Mouse (Mus musculus) stomach, embryonic 14.5 days (tissue): ENCODE results near the gene Ctnna2. TPM values are rescaled to one million over a fixed set of nuclear protein-coding genes. Genes with fewer than 3 reads are reported as not detected.

Experiments
- ATAC-seq: fragments of 200-750 bp; cut with Nextera tagmentation; 2 replicates; pipeline ENCODE4 v1.8.0; 2017; ENCODE audit warnings: low read depth, moderate TSS enrichment; ENCODE audit not compliant: insufficient number of reproducible peaks, insufficient read depth, low FRiP score
- H3K27ac ChIP-seq: fragments of 300-500 bp; sonication (generic); 2 replicates; pipeline ENCODE4 v1.5.1; 2014; ENCODE audit warnings: mild to moderate bottlenecking, low read length, moderate library complexity, mixed read lengths
- H3K27me3 ChIP-seq: fragments of 300-500 bp; sonication (generic); 2 replicates; pipeline ENCODE4 v1.6.1; 2014; ENCODE audit warnings: low read length, control low read depth, mixed read lengths; ENCODE audit not compliant: control insufficient read depth, insufficient read depth
- H3K36me3 ChIP-seq: fragments of 300-500 bp; sonication (generic); 2 replicates; pipeline ENCODE4 v1.6.1; 2014; ENCODE audit warnings: mild to moderate bottlenecking, control low read depth, low read length, moderate library complexity, mixed read lengths; ENCODE audit not compliant: control insufficient read depth, insufficient read depth
- H3K4me1 ChIP-seq: fragments of 300-500 bp; sonication (generic); 2 replicates; pipeline ENCODE4 v1.6.1; 2014; ENCODE audit warnings: low read length, control low read depth, mixed read lengths; ENCODE audit not compliant: control insufficient read depth, insufficient read depth
- H3K4me2 ChIP-seq: fragments of 300-500 bp; sonication (generic); replicated peaks from 2 replicates; pipeline ENCODE4 v1.6.1; 2014; ENCODE audit warnings: low read depth, low read length, control low read depth
- H3K4me3 ChIP-seq: fragments of 300-500 bp; sonication (generic); 2 replicates; pipeline ENCODE4 v1.5.1; 2014; ENCODE audit warnings: low read depth, low read length, control low read depth
- H3K9ac ChIP-seq: fragments of 300-500 bp; sonication (generic); replicated peaks from 2 replicates; pipeline ENCODE4 v1.6.1; 2014; ENCODE audit warnings: low read depth, mild to moderate bottlenecking, control low read depth, low read length, moderate library complexity, mixed read lengths
- H3K9me3 ChIP-seq: fragments of 300-500 bp; sonication (generic); 2 replicates; pipeline ENCODE4 v1.6.1; 2016; ENCODE audit warnings: low read depth, low read length, control low read depth; ENCODE audit not compliant: control insufficient read depth
- WGBS: fragments of 180-500 bp; shearing (Covaris S2); extraction: QIAGEN DNeasy Blood & Tissue Kit; methylation state at CpG from one replicate; pipeline ENCODE4 v1.1.7; 2014; 5-methylcytosine and 5-hydroxymethylcytosine counted together
- polyA plus RNA-seq: library from polyadenylated mRNA; unstranded; fragments of >200 nt; fragmentation: Nextera tagmentation; extraction: Ambion mirVana; gene quantifications from 2 replicates; pipeline ENCODE4 v1.2.1, GENCODE M21; 2014

Gene Ctnna2
- polyA plus RNA-seq, 1 experiment from 2014 or later = 9.3 TPM

- Histone ChIP-seq H3K27me3 (no peaks in the 10 kb centered on the region), H3K36me3 (no peaks in the 10 kb centered on the region), H3K4me2 (no peak overlapping the region), H3K27ac (no peak overlapping the region), H3K9me3 (no peaks in the 10 kb centered on the region), H3K9ac (no peak overlapping the region), H3K4me1 (no peaks in the 10 kb centered on the region), H3K4me3 (no peak overlapping the region)
- ATAC-seq = no peak
- 92% methylated on average over 3 of the region's 3 CpGs for WGBS
Measured at GRCm38 (mm10) chr6:77306796-77307195, 672.7 kb downstream of the Ctnna2 start.

- no peak overlapping the region for H3K27ac ChIP-seq
- H3K4me3 ChIP-seq = no peak overlapping the region
- H3K36me3 ChIP-seq = no peaks in the 10 kb centered on the region
- H3K27me3 ChIP-seq = no peaks in the 10 kb centered on the region
- no peak overlapping the region for H3K9ac ChIP-seq
- ATAC-seq = no peak
- WGBS = 55% methylated on average over 1 of the region's 1 CpGs
- H3K9me3 ChIP-seq = no peaks in the 10 kb centered on the region
- no peaks in the 10 kb centered on the region for H3K4me1 ChIP-seq
- no peak overlapping the region for H3K4me2 ChIP-seq
Measured at GRCm38 (mm10) chr6:77301305-77301704, 678.2 kb downstream of the Ctnna2 start.

GRCm38 (mm10) chr6:77291415-77291814 lies 688.1 kb downstream of the Ctnna2 start:
- Histone ChIP-seq H3K9me3 (no peaks in the 10 kb centered on the region), H3K4me3 (no peak overlapping the region), H3K36me3 (no peaks in the 10 kb centered on the region), H3K4me2 (no peak overlapping the region), H3K27ac (no peak overlapping the region), H3K4me1 (no peaks in the 10 kb centered on the region), H3K27me3 (no peaks in the 10 kb centered on the region), H3K9ac (no peak overlapping the region)
- ATAC-seq = no peak
- WGBS = 69% methylated on average over 6 of the region's 6 CpGs

GRCm38 (mm10) chr6:77288402-77288801 lies 691.1 kb downstream of the Ctnna2 start:
- no peaks in the 10 kb centered on the region for H3K27me3 ChIP-seq
- ATAC-seq = no peak
- no peak overlapping the region for H3K4me3 ChIP-seq
- H3K9ac ChIP-seq = no peak overlapping the region
- no peaks in the 10 kb centered on the region for H3K4me1 ChIP-seq
- no peak overlapping the region for H3K27ac ChIP-seq
- no peak overlapping the region for H3K4me2 ChIP-seq
- no peaks in the 10 kb centered on the region for H3K9me3 ChIP-seq
- no peaks in the 10 kb centered on the region for H3K36me3 ChIP-seq

- no peaks in the 10 kb centered on the region for H3K36me3 ChIP-seq
- H3K4me3 ChIP-seq = no peak overlapping the region
- no peaks in the 10 kb centered on the region for H3K4me1 ChIP-seq
- no peak overlapping the region for H3K4me2 ChIP-seq
- no peaks in the 10 kb centered on the region for H3K27me3 ChIP-seq
- whole genome bisulfite sequencing = 85% methylated on average over 5 of the region's 5 CpGs
- no peak for ATAC-seq
- H3K27ac ChIP-seq = no peak overlapping the region
- H3K9me3 ChIP-seq = no peaks in the 10 kb centered on the region
- no peak overlapping the region for H3K9ac ChIP-seq
Measured at GRCm38 (mm10) chr6:77286317-77286716, 693.2 kb downstream of the Ctnna2 start.

DNA sequence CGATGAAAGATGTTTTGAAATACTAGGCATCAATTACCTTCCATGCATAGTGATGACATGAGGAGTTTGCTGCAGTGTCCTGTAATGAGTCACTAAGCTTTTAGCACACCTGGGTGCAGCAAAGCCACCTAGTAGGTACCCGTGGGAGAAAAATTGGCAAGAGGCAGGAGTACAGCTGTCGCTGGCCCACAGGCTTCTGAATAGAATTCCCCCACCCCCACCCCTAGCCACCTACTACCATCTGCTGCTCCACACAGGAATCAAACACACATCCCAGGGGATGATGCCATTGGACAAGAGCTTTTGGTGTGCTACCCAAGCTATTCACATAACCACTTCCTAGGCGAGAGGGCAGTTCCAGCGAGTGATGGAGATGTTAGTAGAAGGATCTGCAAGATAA lies 700.7 kb downstream of the Ctnna2 start:
- Histone ChIP-seq H3K27ac (no peak overlapping the region), H3K4me3 (no peak overlapping the region), H3K27me3 (no peaks in the 10 kb centered on the region), H3K36me3 (no peaks in the 10 kb centered on the region), H3K9me3 (no peaks in the 10 kb centered on the region), H3K4me2 (no peak overlapping the region), H3K9ac (no peak overlapping the region), H3K4me1 (no peaks in the 10 kb centered on the region)
- WGBS = 81% methylated on average over 5 of the region's 5 CpGs
- no peak for ATAC-seq

DNA sequence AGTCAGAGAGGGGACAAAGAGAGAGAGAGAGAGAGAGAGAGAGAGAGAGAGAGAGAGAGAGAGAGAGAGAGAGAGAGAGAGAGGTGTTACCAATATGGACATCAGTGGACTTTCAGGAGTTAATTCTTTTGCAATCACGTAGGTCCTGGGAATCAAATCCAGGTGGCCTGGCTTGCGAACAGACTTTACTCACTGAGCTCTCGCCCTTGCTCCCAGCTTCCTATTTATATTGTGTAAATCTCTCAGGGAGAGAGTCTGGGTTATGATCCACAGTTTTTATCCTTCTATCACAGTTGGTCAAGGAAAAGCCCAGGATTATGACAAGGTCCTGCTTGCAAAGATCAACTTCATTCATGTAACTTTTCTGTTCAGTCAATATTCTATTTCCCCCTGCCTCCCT lies 714.3 kb downstream of the Ctnna2 start:
- no peaks in the 10 kb centered on the region for H3K9me3 ChIP-seq
- no peak overlapping the region for H3K9ac ChIP-seq
- H3K4me2 ChIP-seq = no peak overlapping the region
- no peak for ATAC-seq
- H3K4me3 ChIP-seq = no peak overlapping the region
- WGBS = 58% methylated on average over 3 of the region's 3 CpGs
- no peaks in the 10 kb centered on the region for H3K4me1 ChIP-seq
- H3K36me3 ChIP-seq = no peaks in the 10 kb centered on the region
- no peak overlapping the region for H3K27ac ChIP-seq
- no peaks in the 10 kb centered on the region for H3K27me3 ChIP-seq

DNA sequence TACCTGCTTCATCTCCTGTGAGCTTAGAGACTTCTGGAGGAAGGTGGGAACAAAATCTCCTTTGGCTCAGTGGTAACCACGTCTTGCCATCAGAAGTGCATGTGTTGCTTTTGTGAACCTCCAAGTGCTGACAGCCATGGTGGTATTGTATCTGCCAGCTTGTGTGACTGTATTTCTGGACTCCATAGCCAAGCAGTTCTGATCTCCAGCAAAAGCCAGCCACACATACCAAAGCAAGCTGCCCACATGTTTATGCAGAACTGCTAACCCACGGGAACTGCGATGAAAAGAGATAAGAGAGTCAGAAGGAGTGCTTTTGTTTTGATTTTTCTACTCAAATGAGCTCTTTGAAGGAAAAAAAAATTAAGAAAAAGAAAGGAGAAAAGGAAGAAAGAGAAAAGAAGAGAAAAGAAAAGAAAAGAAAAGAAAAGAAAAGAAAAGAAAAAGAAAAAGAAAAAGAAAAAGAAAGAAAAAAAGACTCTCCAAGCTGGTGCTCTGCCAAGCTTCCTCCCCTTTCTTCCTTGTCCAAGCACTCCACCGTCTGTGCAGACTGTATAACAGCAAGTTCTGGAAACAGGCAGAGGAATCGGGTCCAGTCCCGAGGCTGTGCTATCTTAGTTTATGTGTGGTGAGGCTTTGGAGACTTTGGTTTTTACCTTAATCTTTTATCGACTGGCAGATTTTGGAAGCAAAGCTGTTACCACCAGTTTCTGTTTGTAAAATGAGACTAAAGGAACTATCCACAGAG lies 722.0 kb downstream of the Ctnna2 start:
- 31% methylated on average over 7 of the region's 7 CpGs for WGBS

GRCm38 (mm10) chr6:77256348-77256747 lies 723.2 kb downstream of the Ctnna2 start:
- Histone ChIP-seq H3K9ac (no peak overlapping the region), H3K27me3 (no peaks in the 10 kb centered on the region), H3K4me2 (no peak overlapping the region), H3K9me3 (no peaks in the 10 kb centered on the region), H3K4me3 (no peak overlapping the region), H3K36me3 (no peaks in the 10 kb centered on the region), H3K4me1 (no peaks in the 10 kb centered on the region), H3K27ac (no peak overlapping the region)
- 90% methylated on average over 4 of the region's 4 CpGs for WGBS
- ATAC-seq = no peak

More for the DNA sequence above, 722.0 kb downstream of the Ctnna2 start:
- no peaks in the 10 kb centered on the region for H3K27me3 ChIP-seq
- H3K27ac ChIP-seq = no peak overlapping the region
- H3K4me2 ChIP-seq = no peak overlapping the region
- no peak for ATAC-seq
- H3K36me3 ChIP-seq = no peaks in the 10 kb centered on the region
- H3K9ac ChIP-seq = no peak overlapping the region
- no peaks in the 10 kb centered on the region for H3K4me1 ChIP-seq
- H3K9me3 ChIP-seq = no peaks in the 10 kb centered on the region
- no peak overlapping the region for H3K4me3 ChIP-seq
